Mouse (Mus musculus): ENCODE data around the gene Cend1.

- TF ChIP-seq CTCF (IDR thresholded peaks at IDR 0.05; ENCODE audit: borderline replicate concordance, insufficient read depth, low read length): no peak
- no peak for TF ChIP-seq POLR2A (IDR thresholded peaks at IDR 0.05; ENCODE audit: low read depth, low read length)
These were observed 35.4 kb upstream of the Cend1 start for GRCm38 (mm10) chr7:141464603-141465201.
